In the genomic region with DNA sequence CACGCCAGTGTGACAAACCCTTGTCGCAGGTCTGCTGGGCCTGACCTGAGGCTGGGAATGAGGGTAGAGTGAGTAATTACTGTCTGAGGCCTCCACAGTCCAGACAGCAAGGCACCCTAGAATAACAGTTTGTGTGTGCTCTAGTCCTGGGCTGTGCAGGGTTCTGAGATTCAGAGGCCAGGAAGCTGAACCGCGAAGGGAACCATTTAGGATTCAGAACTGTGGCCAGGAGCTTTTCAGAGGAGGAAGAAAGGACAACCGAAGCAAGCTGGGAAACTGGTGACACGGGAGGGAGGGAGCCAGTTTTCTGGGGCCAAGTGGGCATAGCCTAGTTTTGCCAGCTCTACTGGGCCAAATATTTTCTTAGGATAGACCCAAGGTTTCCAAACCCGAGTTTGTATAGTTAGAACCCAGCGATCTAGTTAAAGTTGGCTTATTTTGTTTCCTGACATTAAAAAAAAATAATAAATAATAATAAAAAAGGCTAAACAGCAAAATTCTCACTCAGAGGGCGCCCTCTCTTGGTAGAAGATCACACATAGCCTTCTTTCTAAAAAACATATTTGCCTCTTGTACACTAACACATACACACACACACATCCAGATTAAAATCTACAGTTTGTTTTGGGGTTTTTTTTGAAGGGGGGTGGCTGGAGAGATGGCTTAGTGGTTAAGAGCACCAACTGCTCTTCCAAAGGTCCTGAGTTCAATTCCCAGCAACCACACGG, we compare ENCODE assay signal across 12 mouse cellular contexts. TPM values are rescaled to one million over a fixed set of nuclear protein-coding genes. Genes with fewer than 3 reads are reported as not detected.
DNase-seq lines count a peak whose midpoint lies in the region; TF ChIP-seq lines count a peak whose summit lies in the region.
"Had no signal": no experiment of that assay in that cellular context is flagged by ENCODE, and none has a peak within 500 bp of the region (broad histone marks: within the 10 kb centered on the region; RNA-seq: fewer than 3 reads in every experiment).

No protein-coding gene starts in this region.

- TF ChIP-seq CTCF in lung, adult 2 months (IDR thresholded peaks at IDR 0.05; ENCODE audit: insufficient read depth, low read length), result no peak

- 60% methylated on average over 10 of the region's 10 CpGs for WGBS in lung, adult 2 months

- H3K4me3 ChIP-seq in lung, adult 2 months (replicated peaks; ENCODE audit: extremely low read depth, low read depth, low read length), result no peak overlapping the region
- H3K4me3 ChIP-seq: embryonic facial prominence, embryonic 15.5 days; hindbrain, embryonic 13.5 days; midbrain, embryonic 13.5 days had no signal

- no peak for TF ChIP-seq POLR2A in lung, adult 2 months (IDR thresholded peaks at IDR 0.05; ENCODE audit: borderline replicate concordance, extremely low read depth, low read depth, low read length)

- DNase-seq in heart, adult 11 months, result peak; percentile 87
- DNase-seq in heart, postnatal 25 days (ENCODE audit: low spot score), result no peak
- DNase-seq in lung, adult 2 months, result peak; percentile 14
- DNase-seq in lung, adult 18-20 months, result no peak
- peak; percentile 62 for DNase-seq in NIH3T3 (ENCODE audit: low read depth)
- peak; percentile 23 to 29 for DNase-seq in layer of hippocampus, postnatal 36 days
- DNase-seq in spleen, postnatal 14 days (ENCODE audit: low spot score in 2 of 2), result no peak
- no peak for DNase-seq in ovary, adult 18-20 months (ENCODE audit: low spot score)
- DNase-seq: adrenal gland, adult 8-10 months had no signal

- peaks cover 4% of the 10 kb centered on the region; the same call in 1 of the 2 replicates for H3K4me1 ChIP-seq in lung, adult 2 months (ENCODE audit: control insufficient read depth, insufficient read depth, low read length)
- H3K4me1 ChIP-seq: midbrain, embryonic 13.5 days had no signal

- intact Hi-C loops in heart, postnatal 25 days (cut with DNase I), result loop anchor here (2.0 to 5.0 kb wide), 2 partner anchors 61 to 130 kb away; no protein-coding TSS in a partner anchor

RNA-seq across cellular contexts. Expression of a gene that starts 19.0 kb away (rescaled TPM):
- total RNA-seq in heart, postnatal 25 days (2021), result 10 to 100 TPM; 13.2 to 14.5 TPM
- 1.3 and 1.5 TPM in 2 replicates for polyA plus RNA-seq in lung, adult 2 months (2012; rRNA removed)
- 1 to 10 TPM; 7.1 to 7.8 TPM for total RNA-seq in layer of hippocampus, postnatal 36 days (2021)

Comparison
In these comparisons a context has a peak if more than half of its experiments do, and no peak if none do; other contexts are left out.
1. DNase-seq: peak in heart, adult 11 months (single experiment), lung, adult 2 months (single experiment), NIH3T3 (single experiment) and layer of hippocampus, postnatal 36 days (2 of 2); none in heart, postnatal 25 days (single experiment), lung, adult 18-20 months (0 of 2), spleen, postnatal 14 days (0 of 2) and ovary, adult 18-20 months (single experiment).